21 mouse cellular contexts compared by ENCODE assay signal in the genomic region with DNA sequence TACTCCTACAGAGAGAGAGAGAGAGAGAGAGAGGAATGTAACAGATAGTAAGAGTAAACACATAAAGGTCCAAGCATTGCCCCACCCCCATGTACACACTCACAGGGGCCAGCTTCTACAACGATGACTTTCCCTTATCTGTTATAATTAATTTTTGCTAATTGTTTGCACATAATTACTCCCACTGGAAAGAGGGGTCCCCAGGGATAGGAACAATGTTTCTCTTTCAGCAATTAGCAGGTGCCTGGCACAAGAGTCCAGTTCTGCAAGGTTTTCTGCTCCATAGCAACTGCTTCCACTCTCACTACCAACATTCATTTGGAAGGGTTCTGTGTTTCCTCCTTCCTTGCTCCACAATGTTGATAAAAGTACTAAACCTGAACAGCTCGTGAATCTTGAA. TPM values are rescaled to one million over a fixed set of nuclear protein-coding genes. Genes with fewer than 3 reads are reported as not detected.
"Had no signal": no experiment of that assay in that cellular context is flagged by ENCODE, and none has a peak within 500 bp of the region (broad histone marks: within the 10 kb centered on the region; RNA-seq: fewer than 3 reads in every experiment).

No protein-coding gene starts in this region.

- DNase-seq: left cerebral cortex, postnatal 4 days; liver; liver, embryonic 13.5 days; liver, postnatal 0 days; lung, adult 18-20 months; lung, adult 2 months; lung, embryonic 14.5 days; lung, postnatal 10 days; lung, postnatal 14 days; lung, postnatal 36 days; lung, postnatal 4 days; midbrain, embryonic 14.5 days had no signal

RNA-seq across cellular contexts. Expression of a gene that starts 25.6 kb away (rescaled TPM):
- total RNA-seq: left cerebral cortex, adult 8-10 months; left cerebral cortex, postnatal 14 days; left cerebral cortex, postnatal 25 days; left cerebral cortex, postnatal 36 days; liver, adult 2 months; megakaryocyte progenitor cell, adult 5-6 weeks; megakaryocyte, adult 5-6 weeks; megakaryocyte-erythroid progenitor cell, adult 5-6 weeks; monocyte, adult 5-6 weeks had no signal
